Mouse (Mus musculus) cerebellum, postnatal 14 days (tissue): ENCODE results near the gene Cep250.
"Not testable (repeated sequence)": the region's sequence is repeated elsewhere in the genome, so short reads cannot be mapped to it uniquely, and the experiment has no call there.

ENCODE experiments used
- DNase-seq, 2 experiments: peaks; one replicate each; pipeline ENCODE4 v3.0.0; 2021; ENCODE audit warnings: mixed read lengths in 2 of 2

Cep250 gene

GRCm38 (mm10) chr2:155956134-155957059 lies at the start of gene Cep250:
Gene Cep250 (plus strand): TSS chr2:155956458.
- peak; percentile 92 to 93 for DNase-seq

- no peak for DNase-seq
Observed at GRCm38 (mm10) chr2:155914684-155915083, 41.6 kb upstream of the Cep250 start.

DNA sequence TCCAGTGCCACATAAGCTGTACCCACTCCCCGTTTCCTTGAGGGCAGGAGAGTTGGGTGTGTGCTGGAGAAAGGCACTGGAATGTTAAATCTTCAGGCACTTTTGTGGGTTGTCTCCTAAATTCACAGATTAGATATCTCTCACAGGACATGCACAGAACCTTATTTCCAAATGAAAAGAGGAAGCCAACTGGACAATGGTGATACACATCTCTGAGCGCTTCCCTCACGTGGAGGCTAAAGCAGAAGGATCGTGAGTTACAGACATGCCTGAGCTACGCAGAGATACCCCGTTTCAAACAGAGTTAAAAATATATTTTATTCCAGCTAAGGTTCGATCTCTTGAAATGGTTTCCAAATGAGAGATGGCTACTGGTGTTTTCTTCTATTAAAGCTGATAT lies 33.1 kb upstream of the Cep250 start:
- no peak for DNase-seq

- not testable (repeated sequence) for DNase-seq
Observed at GRCm38 (mm10) chr2:155925213-155925612, 31.0 kb upstream of the Cep250 start.

GRCm38 (mm10) chr2:155928711-155929345 lies 27.4 kb upstream of the Cep250 start:
- DNase-seq: no peak

DNA sequence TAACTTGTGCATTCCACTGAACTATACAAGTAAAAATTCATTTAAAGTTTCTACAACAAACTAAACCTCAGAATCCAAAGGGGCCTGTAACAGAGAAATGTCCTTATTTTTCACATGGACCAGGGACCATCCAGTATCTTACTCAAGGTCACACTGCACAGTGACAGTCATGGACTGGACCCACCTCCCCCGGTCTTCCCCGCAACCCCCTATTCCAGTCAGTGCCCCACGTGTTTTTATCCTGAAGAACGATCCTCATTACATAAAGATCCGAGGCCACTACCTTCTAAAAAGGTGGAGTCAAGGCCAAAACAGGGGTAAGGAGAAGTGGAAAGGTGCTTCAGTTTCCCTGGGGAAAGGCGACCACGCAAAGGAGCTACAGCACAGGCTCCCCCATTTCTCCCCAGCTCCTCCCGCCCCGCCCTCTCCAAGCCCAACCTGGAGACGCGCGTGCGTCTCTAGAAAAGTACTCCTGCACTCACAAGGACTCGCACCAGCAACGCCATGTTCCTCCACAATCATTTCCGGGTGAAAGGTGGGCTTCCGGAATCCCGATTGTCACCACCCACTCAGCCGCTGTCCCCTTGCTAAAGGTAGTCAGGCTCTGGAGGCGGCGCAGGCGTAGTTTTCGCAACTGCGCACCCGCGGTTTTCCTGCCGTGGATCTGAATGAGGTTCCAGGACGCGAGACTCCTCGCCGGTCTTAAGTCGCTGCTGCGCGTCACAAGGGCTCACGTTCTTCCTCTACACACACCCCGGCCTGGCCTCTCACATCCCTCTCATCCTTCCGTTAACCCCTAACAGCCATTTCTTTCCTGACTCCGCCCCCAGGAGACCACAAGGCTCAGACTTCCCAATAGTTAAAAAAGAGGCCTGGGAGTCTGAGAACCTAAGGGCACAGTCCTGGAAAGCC lies 26.5 kb upstream of the Cep250 start, which contains the start of gene Uqcc1:
TSS of gene Uqcc1 (minus strand) at position 780 of the 912 bp plus-strand sequence.
- DNase-seq: peak; percentile 96

- DNase-seq: no peak
Observed at GRCm38 (mm10) chr2:155939897-155940529, 16.2 kb upstream of the Cep250 start.

GRCm38 (mm10) chr2:155940681-155941080 lies 15.6 kb upstream of the Cep250 start, which contains the start of gene Gm15557:
Gene Gm15557 (plus strand): TSS chr2:155940728.
- DNase-seq: no peak

DNA sequence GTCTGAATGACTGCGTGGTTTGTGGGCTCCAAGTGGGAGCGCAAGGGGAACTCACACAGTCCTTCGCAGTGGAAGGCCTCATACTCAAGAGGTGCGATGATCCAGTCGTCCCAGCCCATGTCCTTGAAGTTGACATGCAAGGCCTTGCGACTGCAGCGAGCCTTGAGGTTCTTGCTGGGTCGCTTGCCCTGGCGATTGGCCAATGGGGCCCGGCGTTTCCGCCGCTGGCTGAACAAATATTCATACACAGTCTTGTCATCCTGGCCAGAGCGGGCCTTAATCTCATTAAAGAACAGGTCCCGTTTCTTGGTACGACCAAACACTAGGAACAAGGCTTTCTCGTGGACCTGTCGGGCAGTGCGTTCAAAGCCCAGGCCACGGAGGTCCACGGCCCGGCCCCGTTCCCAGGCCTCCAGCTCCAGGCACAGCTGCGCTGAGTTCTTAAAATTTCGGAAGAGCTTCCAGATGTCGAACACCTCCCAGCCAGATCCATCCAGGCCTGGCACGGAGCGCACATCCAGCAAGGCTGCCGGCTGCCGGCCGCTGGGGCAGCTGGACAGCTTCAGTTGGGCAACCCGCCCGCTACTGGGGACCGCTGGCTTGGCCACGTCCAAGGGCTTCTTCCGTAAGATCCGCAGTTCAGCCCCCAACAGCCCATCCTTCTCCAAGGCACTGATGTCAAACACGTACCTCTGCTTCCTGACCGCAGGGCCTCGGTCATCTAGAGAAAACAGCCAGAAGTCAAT lies 14.4 kb upstream of the Cep250 start:
- DNase-seq: no peak

DNA sequence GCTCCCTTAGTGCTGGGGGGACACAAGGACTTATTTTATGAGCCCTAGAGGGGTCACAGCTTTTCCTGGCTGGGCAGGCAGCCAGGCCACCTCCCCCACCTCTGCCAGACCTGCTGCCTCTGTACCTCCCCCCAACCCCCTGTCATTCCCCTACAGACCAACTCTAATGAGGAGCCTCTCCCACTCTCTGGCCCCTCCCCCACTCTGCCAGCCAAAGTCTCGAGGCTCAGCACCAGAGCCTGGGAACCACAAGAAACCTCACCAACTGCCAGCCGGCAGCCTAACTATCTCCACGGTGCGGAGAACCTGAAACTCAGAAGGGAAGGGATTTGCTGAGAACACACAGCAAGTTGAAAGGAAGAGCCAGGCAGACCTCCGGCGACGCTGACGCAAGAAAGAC lies 12.8 kb upstream of the Cep250 start:
- peak in 1 of 2 experiments; percentile 33 for DNase-seq

DNA sequence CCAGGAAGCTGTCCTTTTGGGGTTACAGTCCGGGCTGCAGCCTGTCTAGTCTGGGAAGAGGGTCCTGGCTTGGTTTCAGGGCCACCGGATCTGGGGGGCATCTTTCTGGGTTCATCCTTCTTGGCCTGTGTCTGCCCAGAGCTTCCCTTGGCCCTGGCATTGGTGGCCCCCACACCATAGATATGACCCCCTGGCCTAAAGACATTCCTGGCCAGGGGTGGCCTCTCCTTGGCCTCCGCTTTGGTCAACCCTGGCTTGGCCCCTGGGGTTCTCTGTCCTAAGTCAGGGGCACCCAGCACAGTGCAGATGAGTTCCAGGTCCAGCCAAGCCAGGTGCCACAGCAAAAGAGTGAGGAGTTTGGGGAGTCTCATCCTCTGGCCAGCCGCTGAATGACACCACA lies 11.6 kb upstream of the Cep250 start:
- DNase-seq: no peak

DNA sequence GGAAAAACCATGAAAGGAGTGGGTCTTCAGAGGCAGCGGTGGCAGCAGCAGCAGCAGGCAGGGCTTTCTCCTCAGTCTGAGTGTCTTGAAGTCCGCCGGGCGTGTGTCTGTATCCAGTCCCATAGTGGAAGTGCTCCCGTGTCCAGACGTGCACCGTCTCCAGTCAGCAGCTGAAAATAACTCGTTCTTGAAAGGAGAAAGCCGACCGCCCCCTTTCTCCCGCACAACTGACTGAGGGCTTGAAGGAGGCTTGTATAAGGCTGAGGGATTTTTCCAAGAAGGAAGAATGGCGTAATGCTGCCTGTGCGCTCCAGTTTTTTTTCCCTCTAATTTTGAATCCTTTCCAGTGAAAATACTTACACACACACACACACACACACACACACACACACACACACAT lies 11.1 kb upstream of the Cep250 start, which contains the start of gene Gdf5:
TSS of gene Gdf5 (minus strand) at position 244 of the 400 bp plus-strand sequence.
- DNase-seq: no peak

GRCm38 (mm10) chr2:155945580-155945979 lies 10.7 kb upstream of the Cep250 start:
- no peak for DNase-seq

GRCm38 (mm10) chr2:155946069-155946468 lies 10.2 kb upstream of the Cep250 start:
- peak; percentile 73 to 88 for DNase-seq

GRCm38 (mm10) chr2:155946499-155946898 lies 9.8 kb upstream of the Cep250 start:
- no peak for DNase-seq

DNA sequence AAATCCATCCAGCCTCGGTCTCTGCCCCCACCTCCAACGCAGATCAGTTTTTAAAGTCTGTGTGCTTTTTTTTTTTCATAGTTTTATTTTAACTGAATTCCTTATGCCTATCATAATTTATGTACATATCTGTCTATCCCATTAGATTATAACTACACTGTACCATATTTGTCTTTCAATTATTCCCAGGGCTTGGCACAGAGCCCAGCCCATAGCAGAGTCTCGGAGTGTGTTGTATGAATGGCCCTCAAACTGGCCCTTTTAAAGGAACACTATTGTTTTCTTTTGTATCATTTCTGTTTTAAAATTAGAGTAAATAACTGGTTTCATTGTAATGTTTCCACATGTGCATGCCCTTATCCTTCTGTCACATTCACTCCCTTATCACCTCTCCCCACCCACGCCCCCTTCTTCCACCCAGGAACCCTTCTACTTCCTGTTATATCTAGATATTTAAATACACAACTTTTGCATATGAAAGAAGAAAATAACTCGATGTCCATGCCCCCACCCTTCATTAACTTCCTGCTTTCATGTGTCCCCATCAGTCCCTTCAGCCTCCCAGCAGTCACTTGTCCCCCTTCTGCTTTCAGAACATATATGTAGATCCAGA lies 8.8 kb upstream of the Cep250 start:
- DNase-seq: no peak

- DNase-seq: no peak
Observed at GRCm38 (mm10) chr2:155949362-155949761, 6.9 kb upstream of the Cep250 start.

DNA sequence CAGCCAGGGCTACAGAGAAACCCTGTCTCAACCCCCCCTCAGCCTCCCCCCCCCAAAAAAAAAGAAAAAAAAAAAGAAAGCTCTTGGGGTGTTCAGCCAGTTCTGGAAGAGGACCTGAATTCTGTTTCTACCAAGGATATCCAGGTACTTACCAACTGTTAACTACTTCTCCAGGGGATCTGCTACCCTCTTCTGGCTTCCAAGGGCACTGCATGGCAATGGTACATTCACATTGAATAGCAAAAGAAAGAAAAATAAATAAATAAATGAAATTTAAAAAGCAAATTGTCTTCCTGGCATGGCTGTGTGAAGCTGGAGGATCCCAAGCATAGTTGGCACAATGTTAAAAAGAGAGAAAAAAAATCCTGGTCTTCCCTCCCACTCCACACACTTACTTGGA lies 4.3 kb upstream of the Cep250 start:
- DNase-seq: peak; percentile 80 to 87

DNA sequence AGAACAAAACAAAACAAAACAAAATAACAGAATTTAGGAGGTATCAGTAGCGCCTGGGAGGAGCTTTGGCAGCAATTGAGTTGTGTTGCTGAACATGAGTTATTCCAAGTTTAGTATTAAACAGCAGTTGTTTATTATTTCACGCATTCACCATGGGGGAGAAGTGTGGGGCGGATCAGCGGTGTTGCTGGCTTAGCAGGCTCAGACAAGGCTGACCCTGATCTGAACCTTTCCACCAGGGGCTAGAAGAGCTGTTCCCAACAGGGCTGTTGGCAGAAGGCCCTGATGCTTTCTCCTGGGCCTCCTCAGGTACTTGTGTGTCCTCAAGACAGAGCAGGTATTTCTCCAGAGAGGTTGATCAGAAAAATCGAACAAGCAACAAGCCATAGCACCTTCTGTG lies 3.7 kb downstream of the Cep250 start:
- DNase-seq: no peak

DNA sequence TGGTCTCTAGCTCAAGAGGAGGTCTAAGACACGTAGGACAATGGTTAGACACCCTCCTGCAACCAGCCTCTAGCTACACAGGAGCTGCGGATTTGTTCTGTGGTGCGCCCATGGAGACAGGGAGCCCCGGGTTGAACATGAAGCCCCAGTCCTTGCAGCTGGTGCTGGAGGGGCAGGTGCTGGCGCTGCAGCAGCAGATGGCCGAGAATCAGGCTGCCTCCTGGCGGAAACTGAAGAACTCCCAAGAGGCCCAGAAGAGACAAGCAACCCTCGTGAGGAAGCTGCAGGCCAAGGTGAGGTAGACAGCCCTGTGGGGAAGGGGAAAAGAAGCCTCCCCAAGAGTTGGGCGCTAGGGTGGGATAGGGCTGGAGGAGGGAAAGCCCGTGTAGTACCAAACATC lies 5.6 kb downstream of the Cep250 start:
- DNase-seq: peak in 1 of 2 experiments; percentile 14

DNA sequence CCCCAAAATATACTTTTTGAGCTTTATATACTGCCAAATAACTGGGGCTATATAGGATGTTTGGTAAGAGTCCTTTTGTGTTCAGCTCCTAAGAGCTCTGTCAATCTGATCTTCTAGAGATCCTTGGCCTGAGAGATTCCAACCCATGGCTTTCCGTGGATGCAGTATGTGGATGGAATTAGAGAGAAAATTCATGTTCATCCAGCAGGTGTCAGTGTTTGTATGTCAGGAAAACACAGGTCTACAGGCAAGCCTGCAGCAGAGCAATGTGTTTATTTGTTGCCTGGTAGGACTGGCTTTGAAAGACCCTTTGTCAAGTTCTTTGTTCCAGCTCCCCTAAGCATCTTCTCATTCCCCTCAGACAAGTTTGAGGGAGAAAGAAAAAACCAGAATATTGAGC lies 6.7 kb downstream of the Cep250 start:
- peak; percentile 61 to 76 for DNase-seq
